8 mouse cellular contexts compared by ENCODE assay signal in genomic region chr10:80053259-80053780, GRCm38 (mm10). TPM values are rescaled to one million over a fixed set of nuclear protein-coding genes. Genes with fewer than 3 reads are reported as not detected.
A peak's percentile ranks its signal among the peaks of the same experiment; 100 is the strongest.
DNase-seq lines count a peak whose midpoint lies in the region; ATAC-seq and TF ChIP-seq lines count a peak whose summit lies in the region.

No protein-coding gene starts in this region.

- H3K4me3 ChIP-seq in C2C12 (ENCODE audit: insufficient read depth, poor library complexity, severe bottlenecking): peak overlapping the region; percentile 76
- peak overlapping the region; percentile 89 for H3K4me3 ChIP-seq in erythroblast, embryonic 14.5 days (replicated peaks)
- peak overlapping the region; percentile 68 for H3K4me3 ChIP-seq in heart, embryonic 12.5 days
- peak overlapping the region; percentile 71 for H3K4me3 ChIP-seq in kidney, postnatal 0 days (replicated peaks; ENCODE audit: low read depth, low read length)
- peak overlapping the region; percentile 98 for H3K4me3 ChIP-seq in liver, embryonic 11.5 days (ENCODE audit: low read depth, low read length)
- peak overlapping the region; percentile 66 for H3K4me3 ChIP-seq in stomach, embryonic 14.5 days (ENCODE audit: low read depth, low read length)

- no peak for TF ChIP-seq CTCF in C2C12 (IDR thresholded peaks at IDR 0.05; ENCODE audit: control insufficient read depth, insufficient read depth, insufficient read length)
- no peak for TF ChIP-seq CTCF in brain, embryonic 14.5 days (IDR thresholded peaks at IDR 0.05; ENCODE audit: borderline replicate concordance, extremely low read depth, insufficient read depth, insufficient read length)
- no peak for TF ChIP-seq CTCF in kidney, postnatal 0 days (IDR thresholded peaks at IDR 0.05; ENCODE audit: low read depth)

- peak overlapping the region; percentile 86 for H3K9ac ChIP-seq in heart, embryonic 12.5 days
- H3K9ac ChIP-seq in kidney, postnatal 0 days (ENCODE audit: low read depth, low read length): peak overlapping the region; percentile 96
- peak overlapping the region; percentile 99 for H3K9ac ChIP-seq in liver, embryonic 11.5 days (ENCODE audit: low read depth, low read length)
- peak overlapping the region; percentile 80 for H3K9ac ChIP-seq in stomach, embryonic 14.5 days (replicated peaks; ENCODE audit: low read depth, low read length)

- peak; percentile 94 for ATAC-seq in heart, embryonic 12.5 days (ENCODE audit: insufficient number of reproducible peaks, low FRiP score)
- peak; percentile 93 for ATAC-seq in kidney, postnatal 0 days (replicated peaks; ENCODE audit: low FRiP score, low read depth)
- ATAC-seq in liver, embryonic 11.5 days (replicated peaks; ENCODE audit: low FRiP score): peak; percentile 92
- peak; percentile 96 for ATAC-seq in stomach, embryonic 14.5 days (ENCODE audit: insufficient number of reproducible peaks, insufficient read depth, low FRiP score, low read depth)

- H3ac ChIP-seq in C2C12 (ENCODE audit: control insufficient read depth, insufficient read length, low read depth): peak overlapping the region; percentile 98

- peak overlapping the region; percentile 81 for H3K4me2 ChIP-seq in heart, embryonic 12.5 days
- peak overlapping the region; percentile 71 for H3K4me2 ChIP-seq in kidney, postnatal 0 days (ENCODE audit: low read length)
- peak overlapping the region; percentile 96 for H3K4me2 ChIP-seq in liver, embryonic 11.5 days
- peak overlapping the region; percentile 82 for H3K4me2 ChIP-seq in stomach, embryonic 14.5 days (replicated peaks; ENCODE audit: low read depth, low read length)

- H3K27me3 ChIP-seq in C2C12 (ENCODE audit: control insufficient read depth, insufficient read depth, insufficient read length): no peaks in the 10 kb centered on the region
- H3K27me3 ChIP-seq in erythroblast, embryonic 14.5 days (ENCODE audit: control insufficient read depth): no peaks in the 10 kb centered on the region
- H3K27me3 ChIP-seq in heart, embryonic 12.5 days (replicated peaks): no peaks in the 10 kb centered on the region
- H3K27me3 ChIP-seq in kidney, postnatal 0 days (ENCODE audit: insufficient read depth, low read length): no peaks in the 10 kb centered on the region
- H3K27me3 ChIP-seq in liver, embryonic 11.5 days (replicated peaks; ENCODE audit: control insufficient read depth, insufficient read depth, low read length): no peaks in the 10 kb centered on the region
- no peaks in the 10 kb centered on the region for H3K27me3 ChIP-seq in stomach, embryonic 14.5 days (ENCODE audit: control insufficient read depth, insufficient read depth, low read length)

- peaks cover 79% of the 10 kb centered on the region for H3K4me1 ChIP-seq in erythroblast, embryonic 14.5 days (ENCODE audit: control insufficient read depth)
- peaks cover 48% of the 10 kb centered on the region for H3K4me1 ChIP-seq in heart, embryonic 12.5 days (replicated peaks)
- H3K4me1 ChIP-seq in kidney, postnatal 0 days (replicated peaks; ENCODE audit: insufficient read depth, low read length): peaks cover 25% of the 10 kb centered on the region
- peaks cover 50% of the 10 kb centered on the region for H3K4me1 ChIP-seq in liver, embryonic 11.5 days (replicated peaks; ENCODE audit: control insufficient read depth, insufficient read depth, low read length)
- peaks cover 25% of the 10 kb centered on the region; the same call in 1 of the 2 replicates for H3K4me1 ChIP-seq in stomach, embryonic 14.5 days (ENCODE audit: control insufficient read depth, insufficient read depth, low read length)

- no peaks in the 10 kb centered on the region for H3K9me3 ChIP-seq in erythroblast, embryonic 14.5 days (ENCODE audit: control insufficient read depth, low read length)
- H3K9me3 ChIP-seq in heart, embryonic 12.5 days (replicated peaks): no peaks in the 10 kb centered on the region
- no peaks in the 10 kb centered on the region for H3K9me3 ChIP-seq in kidney, postnatal 0 days (replicated peaks; ENCODE audit: low read length)
- no peaks in the 10 kb centered on the region for H3K9me3 ChIP-seq in liver, embryonic 11.5 days (ENCODE audit: control insufficient read depth, low read length)
- no peaks in the 10 kb centered on the region for H3K9me3 ChIP-seq in stomach, embryonic 14.5 days (ENCODE audit: control insufficient read depth, low read depth, low read length)

- peak overlapping the region; percentile 97 for H3K27ac ChIP-seq in heart, embryonic 12.5 days (ENCODE audit: poor library complexity, severe bottlenecking)
- peak overlapping the region; percentile 100 for H3K27ac ChIP-seq in kidney, postnatal 0 days
- peak overlapping the region; percentile 99 for H3K27ac ChIP-seq in liver, embryonic 11.5 days (ENCODE audit: low read depth, low read length)
- H3K27ac ChIP-seq in stomach, embryonic 14.5 days (ENCODE audit: low read length): peak overlapping the region; percentile 94

- H3K36me3 ChIP-seq in C2C12 (ENCODE audit: control insufficient read depth, insufficient read depth): peaks cover 25% of the 10 kb centered on the region
- peaks cover 42% of the 10 kb centered on the region for H3K36me3 ChIP-seq in erythroblast, embryonic 14.5 days (ENCODE audit: control insufficient read depth)
- H3K36me3 ChIP-seq in heart, embryonic 12.5 days: peaks cover 30% of the 10 kb centered on the region
- peaks cover 21% of the 10 kb centered on the region for H3K36me3 ChIP-seq in kidney, postnatal 0 days (ENCODE audit: insufficient read depth, low read length)
- H3K36me3 ChIP-seq in liver, embryonic 11.5 days (ENCODE audit: control insufficient read depth, insufficient read depth, low read length): peaks cover 25% of the 10 kb centered on the region
- peaks cover 20% of the 10 kb centered on the region for H3K36me3 ChIP-seq in stomach, embryonic 14.5 days (ENCODE audit: control insufficient read depth, insufficient read depth, low read length)

- H3K79me2 ChIP-seq in C2C12 (ENCODE audit: control insufficient read depth, insufficient read depth): peaks cover 26% of the 10 kb centered on the region

- under 1% methylated on average over 47 of the region's 47 CpGs for WGBS in heart, embryonic 12.5 days
- WGBS in kidney, postnatal 0 days: under 1% methylated on average over 47 of the region's 47 CpGs
- under 1% methylated on average over 47 of the region's 47 CpGs for WGBS in liver, embryonic 11.5 days
- WGBS in stomach, embryonic 14.5 days: under 1% methylated on average over 47 of the region's 47 CpGs

- peak; percentile 100 for DNase-seq in brain, embryonic 14.5 days (ENCODE audit: low read depth)
- peak; percentile 100 for DNase-seq in kidney, postnatal 0 days (ENCODE audit: low spot score)
- peak; percentile 98 for DNase-seq in liver, embryonic 11.5 days (ENCODE audit: low spot score)
- DNase-seq in naive thymus-derived CD4-positive, alpha-beta T cell, adult 2 months (ENCODE audit: low read depth): peak; percentile 100

- peak; percentile 85; the same call in 1 of the 2 replicates for TF ChIP-seq POLR2A in brain, embryonic 14.5 days (IDR thresholded peaks at IDR 0.05; ENCODE audit: borderline replicate concordance, extremely low read depth, insufficient read depth, insufficient read length, poor library complexity, severe bottlenecking)

- peaks cover 26% of the 10 kb centered on the region for H3K79me3 ChIP-seq in C2C12 (ENCODE audit: low read depth)

RNA-seq across cellular contexts. Expression of gene Gpx4, which starts 6.4 kb away (rescaled TPM):
- polyA plus RNA-seq in C2C12 (2012; fragmentation: generic; extraction: Trizol): 964 TPM
- polyA plus RNA-seq in brain, embryonic 14.5 days (2012; rRNA removed): 376 and 484 TPM in 2 replicates
- polyA plus RNA-seq in erythroblast, embryonic 14.5 days (2012): 551 and 700 TPM in 2 replicates
- 677 and 717 TPM in 2 replicates for polyA plus RNA-seq in heart, embryonic 12.5 days (2016; fragmentation: Nextera tagmentation; extraction: Ambion mirVana)
- polyA plus RNA-seq in kidney, postnatal 0 days (2015; fragmentation: Nextera tagmentation; extraction: Ambion mirVana): 901 and 946 TPM in 2 replicates
- polyA plus RNA-seq in liver, embryonic 11.5 days (2014; fragmentation: Nextera tagmentation; extraction: Ambion mirVana): 761 and 762 TPM in 2 replicates
- polyA plus RNA-seq in stomach, embryonic 14.5 days (2014; fragmentation: Nextera tagmentation; extraction: Ambion mirVana): 434 and 466 TPM in 2 replicates

RNA-seq across cellular contexts. Expression of gene Polr2e, which starts 13.7 kb away (rescaled TPM):
- polyA plus RNA-seq in C2C12 (2012; fragmentation: generic; extraction: Trizol): 269 TPM
- polyA plus RNA-seq in brain, embryonic 14.5 days (2012; rRNA removed): 216 and 272 TPM in 2 replicates
- polyA plus RNA-seq in erythroblast, embryonic 14.5 days (2012): 11.9 and 17.1 TPM in 2 replicates
- 132 and 135 TPM in 2 replicates for polyA plus RNA-seq in heart, embryonic 12.5 days (2016; fragmentation: Nextera tagmentation; extraction: Ambion mirVana)
- polyA plus RNA-seq in kidney, postnatal 0 days (2015; fragmentation: Nextera tagmentation; extraction: Ambion mirVana): 208 and 210 TPM in 2 replicates
- 239 and 256 TPM in 2 replicates for polyA plus RNA-seq in liver, embryonic 11.5 days (2014; fragmentation: Nextera tagmentation; extraction: Ambion mirVana)
- polyA plus RNA-seq in stomach, embryonic 14.5 days (2014; fragmentation: Nextera tagmentation; extraction: Ambion mirVana): 220 TPM in 2 replicates

RNA-seq across cellular contexts. Expression of gene Arhgap45, which starts 36.9 kb away (rescaled TPM):
- 1.6 TPM for polyA plus RNA-seq in C2C12 (2012; fragmentation: generic; extraction: Trizol)
- polyA plus RNA-seq in brain, embryonic 14.5 days (2012; rRNA removed): 3.4 and 3.8 TPM in 2 replicates
- 1.5 and 1.7 TPM in 2 replicates for polyA plus RNA-seq in erythroblast, embryonic 14.5 days (2012)
- 7.5 and 8.5 TPM in 2 replicates for polyA plus RNA-seq in heart, embryonic 12.5 days (2016; fragmentation: Nextera tagmentation; extraction: Ambion mirVana)
- polyA plus RNA-seq in kidney, postnatal 0 days (2015; fragmentation: Nextera tagmentation; extraction: Ambion mirVana): 4.0 and 4.6 TPM in 2 replicates
- 29.0 and 29.4 TPM in 2 replicates for polyA plus RNA-seq in liver, embryonic 11.5 days (2014; fragmentation: Nextera tagmentation; extraction: Ambion mirVana)
- 5.1 and 5.7 TPM in 2 replicates for polyA plus RNA-seq in stomach, embryonic 14.5 days (2014; fragmentation: Nextera tagmentation; extraction: Ambion mirVana)

RNA-seq across cellular contexts. Expression of gene Sbno2, which starts 52.1 kb away (rescaled TPM):
- 29.4 TPM for polyA plus RNA-seq in C2C12 (2012; fragmentation: generic; extraction: Trizol)
- polyA plus RNA-seq in brain, embryonic 14.5 days (2012; rRNA removed): 30.2 and 31.1 TPM in 2 replicates
- 3.4 and 3.9 TPM in 2 replicates for polyA plus RNA-seq in erythroblast, embryonic 14.5 days (2012)
- 13.0 and 14.6 TPM in 2 replicates for polyA plus RNA-seq in heart, embryonic 12.5 days (2016; fragmentation: Nextera tagmentation; extraction: Ambion mirVana)
- 9.6 and 10.5 TPM in 2 replicates for polyA plus RNA-seq in kidney, postnatal 0 days (2015; fragmentation: Nextera tagmentation; extraction: Ambion mirVana)
- polyA plus RNA-seq in liver, embryonic 11.5 days (2014; fragmentation: Nextera tagmentation; extraction: Ambion mirVana): 17.7 and 19.2 TPM in 2 replicates
- 13.2 and 15.7 TPM in 2 replicates for polyA plus RNA-seq in stomach, embryonic 14.5 days (2014; fragmentation: Nextera tagmentation; extraction: Ambion mirVana)

RNA-seq across cellular contexts. Expression of gene Abca7, which starts 57.0 kb away (rescaled TPM):
- 10.7 TPM for polyA plus RNA-seq in C2C12 (2012; fragmentation: generic; extraction: Trizol)
- 12.2 and 12.7 TPM in 2 replicates for polyA plus RNA-seq in brain, embryonic 14.5 days (2012; rRNA removed)
- 7.6 and 7.9 TPM in 2 replicates for polyA plus RNA-seq in erythroblast, embryonic 14.5 days (2012)
- 4.5 and 5.1 TPM in 2 replicates for polyA plus RNA-seq in heart, embryonic 12.5 days (2016; fragmentation: Nextera tagmentation; extraction: Ambion mirVana)
- polyA plus RNA-seq in kidney, postnatal 0 days (2015; fragmentation: Nextera tagmentation; extraction: Ambion mirVana): 2.4 and 2.6 TPM in 2 replicates
- 7.7 and 8.6 TPM in 2 replicates for polyA plus RNA-seq in liver, embryonic 11.5 days (2014; fragmentation: Nextera tagmentation; extraction: Ambion mirVana)
- polyA plus RNA-seq in stomach, embryonic 14.5 days (2014; fragmentation: Nextera tagmentation; extraction: Ambion mirVana): 3.2 and 3.6 TPM in 2 replicates

Comparison
In these comparisons a context has a peak if more than half of its experiments do, and no peak if none do; other contexts are left out.
1. Peak in every context shown above with its lines: DNase-seq, ATAC-seq, H3K4me3 ChIP-seq and H3K27ac ChIP-seq.